Mouse (Mus musculus) urinary bladder, adult 2 months (tissue): Measurements from ENCODE around the gene Gclc. TPM values are rescaled to one million over a fixed set of nuclear protein-coding genes. Genes with fewer than 3 reads are reported as not detected.
"Not testable (repeated sequence)": the region's sequence is repeated elsewhere in the genome, so short reads cannot be mapped to it uniquely, and the experiment has no call there.

ENCODE experiments used
- DNase-seq: peaks from one replicate; pipeline ENCODE4 v3.0.0; 2022; ENCODE audit warnings: low spot score
- polyA plus RNA-seq: library from polyadenylated mRNA; depleted of rRNA; stranded (reverse); fragments of >200 nt; gene quantifications from 2 replicates; pipeline ENCODE4 v1.2.3, GENCODE M21; 2012

Gclc gene
- polyA plus RNA-seq, 1 experiment = 67.4 TPM

DNA sequence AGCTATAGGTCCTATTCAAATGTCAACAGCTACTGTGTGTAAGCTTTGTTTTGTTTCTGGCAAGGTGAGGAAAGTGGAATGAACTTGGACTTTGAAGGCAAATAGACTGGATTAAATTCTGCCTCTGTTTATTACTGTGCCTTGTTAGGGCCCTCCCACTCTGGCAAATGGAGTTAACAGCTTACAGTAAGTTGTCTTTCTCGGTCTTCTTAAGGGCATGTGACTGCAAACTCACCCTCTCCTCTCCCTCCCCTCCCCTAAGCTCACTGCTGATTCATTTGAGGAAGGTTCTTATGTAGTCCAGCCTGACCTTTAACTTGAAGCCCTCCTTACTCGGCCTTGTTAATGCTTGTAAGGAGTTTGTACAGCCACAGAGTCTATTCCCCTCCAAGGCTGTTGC lies 8.0 kb upstream of the Gclc start:
- DNase-seq = no peak

DNA sequence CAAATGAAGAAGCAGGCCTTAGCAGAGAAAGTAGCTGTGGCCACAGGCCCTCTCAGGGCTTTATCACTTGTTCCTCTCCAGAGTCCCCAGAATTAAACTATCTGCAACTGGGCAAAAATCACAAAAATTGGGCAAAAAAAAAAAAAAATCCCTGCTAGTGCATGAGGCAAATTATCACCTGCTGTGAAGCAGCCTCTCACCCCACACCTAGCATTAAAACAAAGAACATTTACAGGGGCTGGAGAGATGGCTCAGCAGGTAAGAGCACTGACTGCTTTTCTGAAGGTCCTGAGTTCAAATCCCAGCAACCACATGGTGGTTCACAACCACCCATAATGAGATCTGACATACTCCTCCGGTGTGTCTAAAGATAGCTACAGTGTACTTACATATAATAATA lies 6.0 kb upstream of the Gclc start:
- DNase-seq = not testable (repeated sequence)

DNA sequence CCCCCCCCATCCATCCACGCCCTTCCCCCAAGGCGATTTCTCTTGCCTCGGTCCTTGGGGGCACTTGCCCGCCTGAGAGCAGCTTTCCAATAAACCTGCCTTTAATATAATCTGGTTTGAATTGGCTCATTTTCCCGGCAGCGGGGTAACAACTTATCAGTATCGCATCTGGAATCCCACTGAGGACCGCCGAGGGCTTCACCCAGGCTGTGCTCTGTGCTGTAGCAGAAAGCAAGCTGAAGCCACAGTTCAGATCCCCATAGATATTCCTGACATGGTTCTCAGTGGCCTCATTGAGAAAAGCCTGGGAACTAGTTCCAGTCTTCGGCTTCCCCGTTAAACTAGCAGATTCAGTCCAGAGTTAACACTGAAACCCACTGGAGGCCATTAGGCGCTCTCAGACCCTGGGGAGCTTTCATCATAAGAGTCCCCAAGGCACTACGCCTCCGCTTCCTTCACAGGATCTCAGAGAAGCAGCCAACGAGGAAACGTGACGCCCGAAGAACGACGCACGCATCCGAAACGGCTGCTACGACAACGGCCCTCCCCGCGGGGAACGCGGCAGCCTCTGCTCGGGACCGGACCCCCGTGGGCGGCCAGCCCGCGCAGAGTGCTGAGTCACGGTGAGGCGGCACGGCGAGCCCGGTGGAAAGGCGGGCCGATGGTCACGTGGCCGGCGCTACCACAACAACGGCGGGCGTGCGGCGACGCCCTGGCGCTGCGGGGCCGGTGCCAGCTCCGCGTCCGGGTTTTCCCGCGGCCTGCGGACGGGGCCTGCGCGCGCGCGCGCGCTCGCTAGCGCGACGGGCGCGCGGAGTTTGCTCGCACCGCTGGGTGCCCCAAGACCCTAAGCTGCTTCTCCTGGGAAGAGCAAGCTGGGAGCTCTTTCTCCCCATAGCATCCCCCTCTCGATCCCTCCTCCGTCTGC lies 3.9 kb upstream of the Gclc start:
- peak; percentile 98 for DNase-seq

DNA sequence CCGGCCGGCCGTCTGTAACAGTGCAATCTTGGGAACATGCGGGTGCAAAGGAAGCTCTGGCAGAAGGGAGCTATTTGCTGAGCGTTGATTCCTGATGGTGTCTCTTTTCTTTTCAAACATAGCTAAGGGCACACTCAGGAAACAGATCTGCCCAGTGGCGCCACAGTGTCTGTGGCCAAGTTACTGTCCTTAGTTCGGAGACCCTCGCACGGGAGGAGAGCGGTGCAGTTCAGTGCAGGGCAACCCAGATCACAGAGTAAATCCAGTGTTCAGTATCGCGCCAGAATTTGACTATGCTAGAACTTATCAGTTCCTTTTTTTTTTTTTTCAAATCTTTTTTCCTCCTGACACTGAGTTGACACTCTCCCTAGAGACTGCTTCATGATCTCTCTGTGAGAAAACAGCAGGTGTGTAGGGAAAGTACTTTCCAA lies 3.2 kb upstream of the Gclc start:
- DNase-seq = no peak

DNA sequence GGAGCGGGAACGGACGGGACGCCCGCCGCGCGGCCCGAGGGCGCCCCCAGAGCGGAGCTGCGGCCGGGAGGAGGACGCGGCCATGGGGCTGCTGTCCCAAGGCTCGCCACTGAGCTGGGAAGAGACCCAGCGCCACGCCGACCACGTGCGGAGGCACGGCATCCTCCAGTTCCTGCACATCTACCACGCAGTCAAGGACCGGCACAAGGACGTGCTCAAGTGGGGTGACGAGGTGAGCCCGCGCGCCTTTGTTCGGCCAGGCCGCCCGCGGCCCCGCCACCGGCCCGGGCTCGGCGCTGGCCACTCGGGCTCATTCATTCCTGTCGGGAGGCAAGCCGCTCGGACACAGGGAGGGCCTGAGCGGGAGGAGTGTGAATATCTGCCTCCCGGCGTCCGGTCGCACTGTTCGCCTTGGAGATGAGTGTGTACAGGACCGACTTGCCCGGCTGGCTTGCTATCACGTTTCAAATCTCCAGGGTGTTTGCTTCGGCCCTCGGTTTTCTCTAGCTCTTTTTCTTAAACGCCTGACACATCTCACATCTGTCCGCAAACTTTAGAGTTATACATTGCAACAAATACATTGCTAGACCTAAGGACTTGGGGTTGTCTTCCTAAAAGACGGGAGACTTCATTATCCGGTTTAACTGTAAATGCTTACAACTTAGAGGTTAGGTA lies 530 bp downstream of the Gclc start:
- DNase-seq = peak; percentile 58

DNA sequence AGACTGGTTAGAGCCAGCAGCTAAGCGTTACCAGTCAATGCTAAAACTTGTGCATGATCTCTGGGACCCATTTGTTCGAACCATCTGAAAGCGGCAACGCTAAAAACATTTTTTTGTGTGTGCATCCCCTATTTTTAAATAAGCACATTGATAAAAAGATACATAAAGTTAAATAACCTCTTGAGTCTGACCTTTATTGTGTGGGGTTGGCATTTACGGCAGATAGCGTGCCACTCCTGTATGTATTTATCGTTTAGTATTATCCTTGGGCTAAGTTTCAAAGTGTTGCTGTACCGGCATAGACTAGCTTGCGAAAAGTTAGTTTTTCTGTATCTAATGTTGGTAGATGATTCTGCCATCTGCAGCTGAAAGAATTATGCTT lies 1.1 kb downstream of the Gclc start:
- DNase-seq = no peak

DNA sequence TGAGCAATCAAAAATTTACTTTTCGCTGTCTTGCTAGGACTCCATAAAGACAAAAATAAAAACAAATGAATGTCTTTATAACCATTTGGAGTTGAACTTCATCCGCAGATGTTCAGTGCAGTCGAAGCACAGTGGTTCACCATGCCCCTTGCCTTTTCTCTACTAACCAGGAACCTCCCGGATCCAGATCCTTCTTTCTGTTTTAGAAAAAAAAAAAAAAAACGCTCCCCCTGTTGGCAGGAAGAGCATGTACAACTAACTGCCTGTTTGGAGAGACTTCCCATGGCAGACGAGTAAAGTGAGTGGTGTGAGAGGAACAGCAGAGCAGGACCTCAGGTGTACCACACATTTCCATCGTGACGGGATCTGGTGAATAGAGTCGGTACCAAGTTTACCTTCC lies 1.7 kb downstream of the Gclc start:
- no peak for DNase-seq

DNA sequence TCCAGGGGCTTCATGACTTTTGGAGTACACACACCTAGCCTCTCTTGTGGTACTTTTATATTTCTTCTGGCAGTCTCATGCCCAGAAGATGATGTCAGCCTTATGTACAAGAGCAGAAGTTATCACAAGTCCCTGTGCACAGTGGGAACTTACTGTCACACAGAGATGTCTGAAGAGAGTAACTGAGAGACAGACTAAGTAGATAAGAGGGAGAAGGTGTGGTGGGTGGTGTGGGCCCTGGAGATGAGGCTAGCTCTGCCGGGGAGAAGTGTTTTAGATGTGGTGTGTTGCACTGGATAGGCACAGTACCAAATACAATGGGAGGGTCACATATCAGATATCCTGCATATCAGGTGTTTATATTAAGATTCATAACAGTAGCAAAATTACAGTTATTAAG lies 3.0 kb downstream of the Gclc start:
- DNase-seq = no peak

DNA sequence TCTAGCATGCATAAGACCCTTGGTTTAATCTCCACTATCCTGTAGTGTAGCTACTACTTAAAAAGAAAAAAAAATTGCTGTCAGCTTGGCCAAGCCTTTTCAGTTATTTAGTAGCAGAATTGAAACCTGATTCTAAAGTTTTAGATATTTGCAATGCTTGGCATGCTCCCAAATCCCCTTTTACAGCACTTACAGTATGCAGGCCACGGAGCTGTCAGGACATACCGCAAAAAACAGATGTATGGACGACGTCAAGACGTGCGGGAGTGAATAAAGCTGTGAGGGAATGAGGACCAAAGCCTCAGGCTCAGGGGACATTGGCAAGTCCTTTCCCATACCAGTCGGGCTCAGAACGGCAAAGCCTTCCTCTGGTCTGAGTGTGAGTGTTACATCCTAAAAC lies 4.1 kb downstream of the Gclc start:
- DNase-seq = no peak

DNA sequence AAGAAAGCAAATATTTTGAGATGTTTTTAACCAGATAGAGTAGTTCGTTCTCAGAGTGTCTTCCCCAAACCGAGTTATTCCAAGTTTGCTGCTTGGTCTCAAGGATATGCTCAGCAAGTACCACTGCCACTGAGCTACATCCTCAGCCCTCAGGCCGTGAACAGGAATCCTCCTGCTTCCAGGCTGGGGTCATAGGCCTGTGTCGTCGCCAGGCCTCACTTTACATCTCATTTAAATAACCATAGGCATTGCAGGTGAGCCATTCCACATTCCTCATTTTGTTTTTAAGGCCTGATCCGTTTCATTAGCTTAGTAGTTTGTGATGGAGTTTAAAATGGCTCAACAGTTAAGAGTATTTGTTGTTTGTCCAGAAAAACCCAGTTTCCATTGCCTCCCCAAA lies 4.8 kb downstream of the Gclc start:
- no peak for DNase-seq

DNA sequence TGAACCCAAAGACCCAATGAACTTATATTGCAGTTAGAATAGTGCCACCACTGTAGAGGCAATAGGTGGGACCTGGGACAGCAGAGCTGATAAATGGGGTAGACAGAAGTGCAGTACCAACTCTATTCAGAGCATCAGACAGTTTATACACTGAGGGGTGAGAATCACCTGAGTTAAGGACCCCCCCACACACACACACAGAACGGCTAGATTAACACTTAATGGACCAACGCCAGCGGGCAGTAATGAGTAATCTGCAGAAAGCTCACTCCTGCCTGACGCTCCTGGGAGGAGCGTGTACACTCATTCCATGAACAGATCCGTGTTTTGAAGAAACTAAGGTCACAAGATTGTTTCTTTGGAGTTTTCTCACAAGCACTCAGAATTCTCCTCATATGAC lies 5.4 kb downstream of the Gclc start:
- no peak for DNase-seq

DNA sequence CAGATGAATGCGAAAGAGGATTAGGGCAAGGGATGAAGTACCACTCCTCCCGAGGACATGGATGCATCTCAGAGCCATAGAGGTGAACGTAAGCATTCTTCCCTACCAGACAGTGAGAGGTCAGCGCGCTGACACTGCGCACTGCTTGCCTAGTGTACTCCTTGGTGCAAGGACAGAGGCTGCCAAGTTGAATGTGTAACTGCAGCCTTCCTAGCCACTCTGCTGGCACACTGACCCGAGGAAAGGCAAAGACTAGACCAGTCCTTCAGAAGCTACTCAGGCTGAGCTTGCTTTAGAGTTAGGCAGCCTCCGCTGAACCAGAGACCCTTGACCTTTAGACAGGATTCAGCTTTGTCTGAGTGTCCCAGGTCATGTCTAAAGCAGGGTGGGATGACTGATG lies 11.9 kb downstream of the Gclc start:
- DNase-seq = no peak

DNA sequence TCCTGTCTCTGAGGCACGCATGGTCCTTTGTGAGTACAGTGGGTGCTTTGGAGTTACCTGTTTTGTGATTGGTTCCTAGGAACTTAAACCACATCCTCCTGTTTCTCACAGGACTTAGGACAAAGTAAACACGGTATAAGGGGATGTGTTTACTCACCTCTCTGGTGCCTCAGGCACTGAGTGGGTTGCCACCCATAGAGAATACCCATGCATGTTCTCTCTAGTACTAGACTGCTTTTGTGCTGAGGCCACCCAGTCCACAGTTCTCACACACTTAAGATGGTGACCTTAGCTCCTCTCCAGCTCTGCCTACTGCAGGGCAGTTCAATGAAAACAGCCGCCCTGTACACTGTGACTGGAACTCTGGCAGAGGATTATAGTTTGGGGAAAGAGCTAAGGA lies 12.4 kb downstream of the Gclc start:
- no peak for DNase-seq

DNA sequence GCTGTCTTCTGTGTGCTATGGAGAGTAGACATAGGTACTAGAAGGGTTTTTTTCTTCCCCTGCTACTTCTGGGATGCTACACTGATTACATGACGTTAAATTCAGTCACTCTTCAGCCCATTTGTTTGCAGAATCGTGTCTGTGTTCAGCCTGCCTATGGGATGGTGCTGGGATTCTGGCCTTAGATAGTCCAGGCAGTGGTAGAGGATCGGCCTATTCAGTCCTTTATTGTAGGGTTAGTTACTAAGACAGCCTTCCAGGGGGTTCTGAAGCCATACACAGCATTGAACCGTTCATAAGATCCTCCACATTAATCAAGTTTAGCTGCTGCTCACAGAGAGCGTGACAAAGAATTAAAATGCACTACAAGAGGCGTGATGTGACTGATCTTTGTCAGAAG lies 16.6 kb downstream of the Gclc start:
- no peak for DNase-seq

DNA sequence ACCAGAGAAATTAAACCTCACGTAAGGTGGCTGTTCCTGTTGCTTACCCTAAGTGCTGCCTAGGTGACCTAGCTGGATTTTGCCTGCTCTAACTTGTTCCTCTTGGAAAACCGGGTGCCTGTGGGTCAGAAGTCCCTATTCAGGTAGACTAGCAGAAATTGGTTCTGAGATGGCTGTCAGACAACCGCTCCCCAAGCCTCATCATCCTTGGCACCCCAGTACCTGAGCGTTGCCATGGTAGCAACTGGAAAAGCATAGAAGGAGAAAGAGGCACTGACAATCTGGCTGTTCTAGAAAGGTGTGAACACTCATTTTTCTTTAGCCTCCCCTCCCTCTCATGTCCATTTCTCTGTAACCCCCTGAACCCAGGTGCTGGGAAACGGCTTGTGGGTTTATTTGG lies 17.0 kb downstream of the Gclc start:
- DNase-seq = no peak

DNA sequence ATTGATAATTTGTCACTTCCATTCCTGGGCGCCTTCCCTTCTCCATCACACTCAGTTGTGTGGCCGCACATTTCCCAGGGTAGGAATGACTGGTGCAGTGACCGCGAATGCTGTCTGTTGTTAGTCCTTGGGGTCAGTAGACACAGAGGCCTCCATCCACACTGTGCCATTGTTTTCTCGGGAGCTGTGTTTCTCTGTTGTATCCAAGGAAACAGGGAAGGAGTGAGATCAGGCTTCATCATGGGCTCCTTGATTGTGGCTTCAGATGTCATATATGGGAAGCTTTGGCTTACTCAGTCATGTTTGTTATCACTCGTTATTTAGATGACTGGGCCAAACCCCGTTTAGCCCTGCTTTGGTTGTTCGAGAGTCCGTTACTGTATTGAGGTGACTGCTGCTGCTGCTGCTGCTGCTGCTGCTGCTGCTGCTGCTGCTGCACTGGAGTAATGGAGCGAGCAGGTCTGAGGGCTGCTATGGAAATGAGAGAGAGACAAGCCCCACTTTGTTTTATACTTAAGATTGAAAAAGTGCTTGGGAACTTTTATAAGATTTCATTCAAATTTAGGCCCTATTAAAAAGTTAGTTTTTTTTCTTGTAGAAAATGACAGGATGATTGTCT lies 17.5 kb downstream of the Gclc start:
- no peak for DNase-seq

DNA sequence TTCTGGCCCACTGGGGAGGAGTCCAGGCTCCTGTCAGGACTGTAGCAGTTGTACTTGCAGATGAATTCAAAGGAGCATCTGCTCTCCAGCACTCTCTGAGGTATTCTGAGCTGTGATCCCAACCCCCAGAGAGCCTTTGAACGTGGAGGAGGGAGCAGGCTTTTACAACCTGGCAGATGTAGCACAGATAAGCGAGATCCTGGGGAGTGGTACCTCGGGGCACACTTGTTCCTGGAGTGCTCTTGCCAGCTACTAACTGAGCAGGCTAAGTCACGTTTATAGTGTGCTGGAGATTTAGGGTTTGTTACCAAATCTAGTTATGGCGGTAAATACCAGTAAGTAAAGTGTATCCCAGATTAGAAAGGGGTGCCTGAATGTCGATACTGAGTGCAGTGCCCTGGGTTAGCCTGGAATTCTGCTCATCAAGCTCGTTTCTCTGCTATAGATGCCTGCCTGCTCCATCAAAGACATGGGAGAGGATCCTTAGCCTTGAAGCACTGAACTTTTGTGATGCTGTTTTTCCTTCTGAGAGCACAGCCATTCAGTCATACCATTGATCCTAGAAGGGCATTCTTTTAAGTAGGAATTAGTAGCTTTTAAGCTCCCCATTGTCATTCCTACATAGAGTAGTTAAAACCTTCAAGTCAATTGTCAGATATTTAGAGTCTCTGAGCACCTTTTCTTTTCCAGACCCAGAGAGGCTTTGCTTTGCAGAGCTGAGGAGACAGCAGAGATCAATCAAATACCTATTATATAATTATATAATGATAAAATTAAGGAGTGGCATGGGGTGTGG lies 22.6 kb downstream of the Gclc start:
- no peak for DNase-seq

DNA sequence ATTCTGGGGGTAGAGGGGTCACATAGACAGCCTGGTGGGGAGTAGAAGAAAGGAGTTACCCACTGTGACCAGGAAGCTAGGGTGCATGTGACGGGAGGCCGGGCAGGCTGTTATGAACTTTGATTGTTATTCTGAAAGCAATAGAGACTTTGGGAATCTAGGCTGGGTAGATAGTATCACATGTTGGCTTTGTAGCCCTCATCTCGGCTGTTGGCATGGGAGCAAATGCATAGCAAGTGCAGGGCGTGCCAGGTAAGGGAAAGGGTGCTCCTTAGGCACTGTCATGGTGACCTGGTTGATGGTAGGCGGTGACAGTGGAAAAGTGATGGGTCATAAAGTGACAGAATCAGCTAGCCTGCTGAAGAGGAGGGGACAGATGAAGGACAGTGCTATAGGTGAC lies 23.3 kb downstream of the Gclc start:
- no peak for DNase-seq

DNA sequence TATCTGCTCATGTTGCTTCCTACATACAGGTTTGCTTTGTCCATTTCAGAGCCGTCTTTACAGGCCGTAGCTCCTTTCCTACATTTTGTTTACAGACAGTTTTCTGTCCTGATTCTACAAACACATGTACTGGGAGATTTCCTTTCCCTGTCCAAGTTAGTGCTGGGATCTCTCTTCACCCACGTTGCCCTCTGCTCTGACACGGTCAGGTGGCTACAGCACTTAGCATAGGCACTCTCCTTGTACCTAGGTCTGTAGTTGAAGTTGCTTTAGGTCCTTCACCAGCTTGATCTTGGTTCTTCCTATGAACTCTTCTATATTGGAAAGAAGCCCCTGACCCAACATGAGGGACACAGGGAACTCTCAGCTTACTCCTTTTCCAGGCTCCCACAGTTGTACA lies 25.4 kb downstream of the Gclc start:
- DNase-seq = no peak

DNA sequence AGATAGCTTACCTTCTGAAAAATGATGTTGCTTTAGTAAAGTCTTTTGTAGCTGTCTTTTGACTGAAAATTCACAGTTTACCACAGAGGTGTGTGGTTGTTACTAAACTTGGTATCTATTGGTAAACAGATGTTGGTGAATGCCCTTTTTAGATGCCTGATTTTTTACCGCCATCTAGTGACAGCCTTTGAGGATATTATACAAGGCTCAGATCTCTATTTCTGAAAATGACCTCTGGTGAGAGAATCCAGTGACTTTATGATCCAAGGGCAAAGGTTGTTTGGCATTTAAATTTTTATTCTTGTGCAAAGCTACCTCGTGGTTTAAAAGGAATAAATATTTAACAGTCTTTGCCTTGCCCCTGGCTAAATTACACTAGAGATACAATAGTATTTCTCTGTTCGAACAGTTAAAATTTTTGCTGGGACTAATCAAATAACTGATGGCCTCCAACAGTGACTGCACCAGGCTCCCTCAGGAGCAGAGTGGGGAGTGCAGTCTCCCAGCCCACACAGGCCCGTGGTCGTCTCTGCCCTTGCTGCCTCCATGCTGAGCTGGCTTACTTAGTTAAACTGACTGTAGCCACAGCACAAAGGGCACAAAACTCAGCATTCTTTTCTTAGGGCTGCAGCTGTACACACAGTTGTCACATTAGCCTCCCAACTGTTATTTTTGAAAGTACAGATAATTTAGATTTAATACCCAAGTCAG lies 27.3 kb downstream of the Gclc start:
- no peak for DNase-seq

DNA sequence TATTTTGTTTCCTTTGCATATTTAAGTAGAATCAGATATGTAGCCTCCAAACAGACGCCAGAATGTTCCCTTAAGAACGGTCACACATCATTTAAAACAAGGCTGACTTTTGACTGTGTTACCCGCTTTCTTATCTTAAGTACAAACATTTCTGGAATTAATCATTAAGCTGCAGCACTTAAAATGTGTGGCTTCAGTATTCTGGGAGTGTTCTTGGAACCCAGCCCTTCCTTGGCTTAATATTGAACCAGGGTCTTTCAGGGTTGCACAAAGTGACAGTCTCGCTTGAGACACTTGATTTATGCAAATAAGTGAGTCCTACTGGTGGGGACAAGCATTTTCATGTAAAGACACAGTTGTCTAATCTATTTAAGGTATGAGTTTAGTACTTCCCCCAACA lies 27.9 kb downstream of the Gclc start:
- no peak for DNase-seq

DNA sequence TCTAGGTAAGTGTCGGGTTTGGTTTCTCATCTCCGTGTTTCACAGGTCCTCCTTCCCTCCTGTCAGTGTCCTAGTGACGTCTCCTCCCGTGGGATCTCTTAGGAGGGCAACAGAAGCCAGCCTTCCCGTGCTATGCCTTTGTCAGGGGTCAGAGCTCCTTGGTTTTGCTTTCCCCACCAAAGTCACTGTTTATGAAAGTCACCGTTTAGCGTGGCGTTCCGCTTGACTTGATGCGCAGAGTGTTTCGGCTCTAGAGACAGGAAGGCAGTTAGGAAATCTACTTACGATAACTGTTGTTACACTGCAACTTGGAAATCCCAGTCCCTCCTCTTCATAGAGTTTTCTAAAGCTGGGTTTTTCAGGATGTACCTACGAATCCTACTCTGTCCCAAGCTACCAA lies 28.7 kb downstream of the Gclc start:
- no peak for DNase-seq
